Mouse (Mus musculus) kidney, adult 2 months (tissue): Measurements from ENCODE around the gene Dnah5.

Source experiments
- CTCF ChIP-seq: fragments of 200-500 bp; conservative IDR thresholded peaks from 2 replicates; pipeline ENCODE4 v1.5.1; 2011; ENCODE audit warnings: low read depth, mild to moderate bottlenecking, control low read depth, low read length, moderate library complexity, mixed read lengths; ENCODE audit not compliant: insufficient read depth, insufficient read length
- POLR2A ChIP-seq: fragments of 200-500 bp; IDR thresholded peaks from one replicate; pipeline ENCODE4 v1.6.1; 2011; ENCODE audit warnings: low read depth, low read length, control low read depth

- TF ChIP-seq CTCF (no peak), POLR2A (no peak)
Observed at GRCm38 (mm10) chr15:28165234-28165633, 38.3 kb upstream of the Dnah5 start.
